Mouse (Mus musculus): ENCODE results near the gene Aff3. TPM values are rescaled to one million over a fixed set of nuclear protein-coding genes. Genes with fewer than 3 reads are reported as not detected.
A peak's percentile ranks its signal among the peaks of the same experiment; 100 is the strongest.

The Aff3 gene
- polyA plus RNA-seq, 1 experiment, result 2.2 TPM

- Histone ChIP-seq H3K36me3 (ENCODE audit: control insufficient read depth, insufficient read depth, low read length) (no peaks in the 10 kb centered on the region), H3K27ac (ENCODE audit: insufficient read depth, low read depth, low read length) (no peak overlapping the region), H3K4me3 (ENCODE audit: insufficient read depth, low read depth, low read length) (no peak overlapping the region), H3K4me1 (ENCODE audit: control insufficient read depth, insufficient read depth, low read length) (no peaks in the 10 kb centered on the region), H3K27me3 (replicated peaks; ENCODE audit: control insufficient read depth, insufficient read depth, low read length) (no peaks in the 10 kb centered on the region)
- no peak for DNase-seq
- TF ChIP-seq CTCF (conservative IDR thresholded peaks at IDR 0.05; ENCODE audit: insufficient read depth, insufficient read length, low read depth, low read length) (peak; percentile 53), POLR2A (IDR thresholded peaks at IDR 0.05; ENCODE audit: low read depth, low read length) (no peak)
- WGBS, result 40% methylated on average over 2 of the region's 2 CpGs
Measured at GRCm38 (mm10) chr1:38252766-38253079, 412.0 kb downstream of the Aff3 start.

- no peaks in the 10 kb centered on the region for H3K27me3 ChIP-seq (replicated peaks; ENCODE audit: control insufficient read depth, insufficient read depth, low read length)
- H3K4me1 ChIP-seq (ENCODE audit: control insufficient read depth, insufficient read depth, low read length), result no peaks in the 10 kb centered on the region
- peak; percentile 19 for DNase-seq
- no peaks in the 10 kb centered on the region for H3K36me3 ChIP-seq (ENCODE audit: control insufficient read depth, insufficient read depth, low read length)
- WGBS, result 72% methylated on average over 19 of the region's 19 CpGs
- H3K27ac ChIP-seq (ENCODE audit: insufficient read depth, low read depth, low read length), result no peak overlapping the region
- H3K4me3 ChIP-seq (ENCODE audit: insufficient read depth, low read depth, low read length), result no peak overlapping the region
- TF ChIP-seq POLR2A (IDR thresholded peaks at IDR 0.05; ENCODE audit: low read depth, low read length), result no peak
- TF ChIP-seq CTCF (conservative IDR thresholded peaks at IDR 0.05; ENCODE audit: insufficient read depth, insufficient read length, low read depth, low read length), result no peak
Measured at GRCm38 (mm10) chr1:38252031-38252765, 412.6 kb downstream of the Aff3 start.

- no peak for DNase-seq
- Histone ChIP-seq H3K27ac (ENCODE audit: insufficient read depth, low read depth, low read length) (no peak overlapping the region), H3K4me1 (ENCODE audit: control insufficient read depth, insufficient read depth, low read length) (no peaks in the 10 kb centered on the region), H3K27me3 (replicated peaks; ENCODE audit: control insufficient read depth, insufficient read depth, low read length) (no peaks in the 10 kb centered on the region), H3K4me3 (ENCODE audit: insufficient read depth, low read depth, low read length) (no peak overlapping the region), H3K36me3 (ENCODE audit: control insufficient read depth, insufficient read depth, low read length) (no peaks in the 10 kb centered on the region)
- 78% methylated on average over 11 of the region's 11 CpGs for WGBS
- TF ChIP-seq POLR2A (IDR thresholded peaks at IDR 0.05; ENCODE audit: low read depth, low read length) (no peak), CTCF (conservative IDR thresholded peaks at IDR 0.05; ENCODE audit: insufficient read depth, insufficient read length, low read depth, low read length) (no peak)
Measured at GRCm38 (mm10) chr1:38251448-38251847, 413.3 kb downstream of the Aff3 start.

- H3K27me3 ChIP-seq (replicated peaks; ENCODE audit: control insufficient read depth, insufficient read depth, low read length), result no peaks in the 10 kb centered on the region
- WGBS, result 83% methylated on average over 3 of the region's 3 CpGs
- no peak for DNase-seq
- H3K4me1 ChIP-seq (ENCODE audit: control insufficient read depth, insufficient read depth, low read length), result no peaks in the 10 kb centered on the region
- TF ChIP-seq POLR2A (IDR thresholded peaks at IDR 0.05; ENCODE audit: low read depth, low read length) (no peak), CTCF (conservative IDR thresholded peaks at IDR 0.05; ENCODE audit: insufficient read depth, insufficient read length, low read depth, low read length) (no peak)
- H3K27ac ChIP-seq (ENCODE audit: insufficient read depth, low read depth, low read length), result no peak overlapping the region
- H3K36me3 ChIP-seq (ENCODE audit: control insufficient read depth, insufficient read depth, low read length), result no peaks in the 10 kb centered on the region
- no peak overlapping the region for H3K4me3 ChIP-seq (ENCODE audit: insufficient read depth, low read depth, low read length)
Measured at GRCm38 (mm10) chr1:38250246-38250645, 414.5 kb downstream of the Aff3 start.

- Histone ChIP-seq H3K4me1 (ENCODE audit: control insufficient read depth, insufficient read depth, low read length) (no peaks in the 10 kb centered on the region), H3K27ac (ENCODE audit: insufficient read depth, low read depth, low read length) (no peak overlapping the region), H3K36me3 (ENCODE audit: control insufficient read depth, insufficient read depth, low read length) (no peaks in the 10 kb centered on the region), H3K27me3 (replicated peaks; ENCODE audit: control insufficient read depth, insufficient read depth, low read length) (no peaks in the 10 kb centered on the region), H3K4me3 (ENCODE audit: insufficient read depth, low read depth, low read length) (no peak overlapping the region)
- no peak for DNase-seq
- TF ChIP-seq POLR2A (IDR thresholded peaks at IDR 0.05; ENCODE audit: low read depth, low read length) (no peak), CTCF (conservative IDR thresholded peaks at IDR 0.05; ENCODE audit: insufficient read depth, insufficient read length, low read depth, low read length) (no peak)
- 79% methylated on average over 7 of the region's 7 CpGs for WGBS
Measured at GRCm38 (mm10) chr1:38249561-38249960, 415.2 kb downstream of the Aff3 start.

GRCm38 (mm10) chr1:38248027-38248426, 416.7 kb downstream of the Aff3 start:
- H3K27ac ChIP-seq (ENCODE audit: insufficient read depth, low read depth, low read length), result no peak overlapping the region
- DNase-seq, result no peak
- H3K4me3 ChIP-seq (ENCODE audit: insufficient read depth, low read depth, low read length), result no peak overlapping the region
- whole genome bisulfite sequencing, result 37% methylated on average over 9 of the region's 9 CpGs
- H3K27me3 ChIP-seq (replicated peaks; ENCODE audit: control insufficient read depth, insufficient read depth, low read length), result no peaks in the 10 kb centered on the region
- no peaks in the 10 kb centered on the region for H3K4me1 ChIP-seq (ENCODE audit: control insufficient read depth, insufficient read depth, low read length)
- no peaks in the 10 kb centered on the region for H3K36me3 ChIP-seq (ENCODE audit: control insufficient read depth, insufficient read depth, low read length)
- TF ChIP-seq POLR2A (IDR thresholded peaks at IDR 0.05; ENCODE audit: low read depth, low read length) (no peak), CTCF (conservative IDR thresholded peaks at IDR 0.05; ENCODE audit: insufficient read depth, insufficient read length, low read depth, low read length) (no peak)

GRCm38 (mm10) chr1:38242559-38242958, 422.2 kb downstream of the Aff3 start:
- Histone ChIP-seq H3K4me3 (ENCODE audit: insufficient read depth, low read depth, low read length) (no peak overlapping the region), H3K27me3 (replicated peaks; ENCODE audit: control insufficient read depth, insufficient read depth, low read length) (no peaks in the 10 kb centered on the region), H3K36me3 (ENCODE audit: control insufficient read depth, insufficient read depth, low read length) (no peaks in the 10 kb centered on the region), H3K4me1 (ENCODE audit: control insufficient read depth, insufficient read depth, low read length) (peaks cover 5% of the 10 kb centered on the region; the same call in 1 of the 2 replicates), H3K27ac (ENCODE audit: insufficient read depth, low read depth, low read length) (no peak overlapping the region)
- WGBS, result 24% methylated on average over 4 of the region's 4 CpGs
- TF ChIP-seq CTCF (conservative IDR thresholded peaks at IDR 0.05; ENCODE audit: insufficient read depth, insufficient read length, low read depth, low read length), result no peak
- no peak for TF ChIP-seq POLR2A (IDR thresholded peaks at IDR 0.05; ENCODE audit: low read depth, low read length)
- DNase-seq, result peak; percentile 22
